Mouse (Mus musculus): ENCODE results near the gene Rgs3. TPM values are rescaled to one million over a fixed set of nuclear protein-coding genes. Genes with fewer than 3 reads are reported as not detected.

Gene Rgs3
- polyA plus RNA-seq, 1 experiment from 2014 or later: 6.6 TPM

GRCm38 (mm10) chr4:62569603-62570002, 10.0 kb downstream of the Rgs3 start:
- no peak for ATAC-seq
- no peak overlapping the region for H3K4me2 ChIP-seq (ENCODE audit: low read depth, low read length)
- no peaks in the 10 kb centered on the region for H3K9me3 ChIP-seq (ENCODE audit: low read length)
- H3K4me1 ChIP-seq (ENCODE audit: insufficient read depth): no peaks in the 10 kb centered on the region
- WGBS (ENCODE audit: insufficient replicate concordance): 88% methylated on average over 5 of the region's 5 CpGs
- no peaks in the 10 kb centered on the region for H3K27me3 ChIP-seq (ENCODE audit: insufficient read depth, low read length)
- H3K27ac ChIP-seq (ENCODE audit: low read depth): no peak overlapping the region
- H3K9ac ChIP-seq (replicated peaks): no peak overlapping the region
- H3K4me3 ChIP-seq (ENCODE audit: low read depth, low read length): no peak overlapping the region
- no peaks in the 10 kb centered on the region for H3K36me3 ChIP-seq (replicated peaks; ENCODE audit: insufficient read depth, low read length)
- no peak for DNase-seq
- TF ChIP-seq CTCF (IDR thresholded peaks at IDR 0.05; ENCODE audit: low read depth) (no peak), EP300 (IDR thresholded peaks at IDR 0.05; ENCODE audit: low read depth) (no peak)

- H3K4me2 ChIP-seq (ENCODE audit: low read depth, low read length): no peak overlapping the region
- no peak overlapping the region for H3K27ac ChIP-seq (ENCODE audit: low read depth)
- ATAC-seq (no peak), DNase-seq (no peak)
- H3K27me3 ChIP-seq (ENCODE audit: insufficient read depth, low read length): no peaks in the 10 kb centered on the region
- H3K9me3 ChIP-seq (ENCODE audit: low read length): no peaks in the 10 kb centered on the region
- H3K36me3 ChIP-seq (replicated peaks; ENCODE audit: insufficient read depth, low read length): no peaks in the 10 kb centered on the region
- H3K4me3 ChIP-seq (ENCODE audit: low read depth, low read length): no peak overlapping the region
- WGBS (ENCODE audit: insufficient replicate concordance): 68% methylated on average over 5 of the region's 5 CpGs
- TF ChIP-seq EP300 (IDR thresholded peaks at IDR 0.05; ENCODE audit: low read depth) (no peak), CTCF (IDR thresholded peaks at IDR 0.05; ENCODE audit: low read depth) (no peak)
- H3K4me1 ChIP-seq (ENCODE audit: insufficient read depth): no peaks in the 10 kb centered on the region
- H3K9ac ChIP-seq (replicated peaks): no peak overlapping the region
Measured at GRCm38 (mm10) chr4:62570029-62570428, 10.4 kb downstream of the Rgs3 start.

- H3K4me1 ChIP-seq (ENCODE audit: insufficient read depth): peaks cover 8% of the 10 kb centered on the region
- DNase-seq (no peak), ATAC-seq (no peak)
- no peaks in the 10 kb centered on the region for H3K9me3 ChIP-seq (ENCODE audit: low read length)
- no peak overlapping the region for H3K27ac ChIP-seq (ENCODE audit: low read depth)
- 23% methylated on average over 18 of the region's 18 CpGs for whole genome bisulfite sequencing (ENCODE audit: insufficient replicate concordance)
- TF ChIP-seq CTCF (IDR thresholded peaks at IDR 0.05; ENCODE audit: low read depth) (no peak), EP300 (IDR thresholded peaks at IDR 0.05; ENCODE audit: low read depth) (no peak)
- H3K4me3 ChIP-seq (ENCODE audit: low read depth, low read length): peak overlapping the region; percentile 47
- no peak overlapping the region; the same call in 1 of the 2 replicates for H3K9ac ChIP-seq (replicated peaks)
- H3K36me3 ChIP-seq (replicated peaks; ENCODE audit: insufficient read depth, low read length): no peaks in the 10 kb centered on the region
- H3K4me2 ChIP-seq (ENCODE audit: low read depth, low read length): peak overlapping the region; percentile 82
- H3K27me3 ChIP-seq (ENCODE audit: insufficient read depth, low read length): peaks cover 14% of the 10 kb centered on the region
Measured at GRCm38 (mm10) chr4:62582365-62583264, 23.0 kb downstream of the Rgs3 start.

GRCm38 (mm10) chr4:62583265-62584092, 23.8 kb downstream of the Rgs3 start:
- whole genome bisulfite sequencing (ENCODE audit: insufficient replicate concordance): 3% methylated on average over 41 of the region's 42 CpGs
- Histone ChIP-seq H3K4me1 (ENCODE audit: insufficient read depth) (peaks cover 8% of the 10 kb centered on the region), H3K4me3 (ENCODE audit: low read depth, low read length) (peak overlapping the region; percentile 47), H3K27ac (ENCODE audit: low read depth) (no peak overlapping the region), H3K4me2 (ENCODE audit: low read depth, low read length) (peak overlapping the region; percentile 82), H3K9me3 (ENCODE audit: low read length) (no peaks in the 10 kb centered on the region), H3K27me3 (ENCODE audit: insufficient read depth, low read length) (peaks cover 14% of the 10 kb centered on the region), H3K36me3 (replicated peaks; ENCODE audit: insufficient read depth, low read length) (no peaks in the 10 kb centered on the region), H3K9ac (replicated peaks) (peak overlapping the region; percentile 11; the same call in 1 of the 2 replicates)
- peak; percentile 64; the same call in 1 of the 2 replicates for ATAC-seq
- TF ChIP-seq CTCF (IDR thresholded peaks at IDR 0.05; ENCODE audit: low read depth): no peak
- no peak for TF ChIP-seq EP300 (IDR thresholded peaks at IDR 0.05; ENCODE audit: low read depth)
- DNase-seq: peak; percentile 44

GRCm38 (mm10) chr4:62587067-62587466, 27.4 kb downstream of the Rgs3 start:
- Histone ChIP-seq H3K9me3 (ENCODE audit: low read length) (no peaks in the 10 kb centered on the region), H3K27ac (ENCODE audit: low read depth) (no peak overlapping the region), H3K27me3 (ENCODE audit: insufficient read depth, low read length) (peaks cover 14% of the 10 kb centered on the region), H3K4me2 (ENCODE audit: low read depth, low read length) (no peak overlapping the region), H3K4me3 (ENCODE audit: low read depth, low read length) (no peak overlapping the region), H3K9ac (replicated peaks) (no peak overlapping the region), H3K36me3 (replicated peaks; ENCODE audit: insufficient read depth, low read length) (no peaks in the 10 kb centered on the region), H3K4me1 (ENCODE audit: insufficient read depth) (peaks cover 8% of the 10 kb centered on the region)
- TF ChIP-seq CTCF (IDR thresholded peaks at IDR 0.05; ENCODE audit: low read depth) (no peak), EP300 (IDR thresholded peaks at IDR 0.05; ENCODE audit: low read depth) (no peak)
- DNase-seq (no peak), ATAC-seq (no peak)
- WGBS (ENCODE audit: insufficient replicate concordance): 63% methylated on average over 8 of the region's 8 CpGs

- Histone ChIP-seq H3K9ac (replicated peaks) (no peak overlapping the region), H3K9me3 (ENCODE audit: low read length) (no peaks in the 10 kb centered on the region), H3K4me1 (ENCODE audit: insufficient read depth) (no peaks in the 10 kb centered on the region), H3K27ac (ENCODE audit: low read depth) (no peak overlapping the region), H3K4me2 (ENCODE audit: low read depth, low read length) (no peak overlapping the region), H3K27me3 (ENCODE audit: insufficient read depth, low read length) (no peaks in the 10 kb centered on the region), H3K36me3 (replicated peaks; ENCODE audit: insufficient read depth, low read length) (no peaks in the 10 kb centered on the region), H3K4me3 (ENCODE audit: low read depth, low read length) (no peak overlapping the region)
- ATAC-seq: no peak
- DNase-seq: no peak
- 59% methylated on average over 1 of the region's 1 CpGs for WGBS (ENCODE audit: insufficient replicate concordance)
- TF ChIP-seq CTCF (IDR thresholded peaks at IDR 0.05; ENCODE audit: low read depth) (no peak), EP300 (IDR thresholded peaks at IDR 0.05; ENCODE audit: low read depth) (no peak)
Measured at GRCm38 (mm10) chr4:62590878-62591277, 31.2 kb downstream of the Rgs3 start.

All from liver, postnatal 0 days (tissue).